Mouse (Mus musculus): Measurements from ENCODE around the gene Exo5. TPM values are rescaled to one million over a fixed set of nuclear protein-coding genes. Genes with fewer than 3 reads are reported as not detected.
A peak's percentile ranks its signal among the peaks of the same experiment; 100 is the strongest.

Gene Exo5
- polyA plus RNA-seq, 1 experiment = 10.9 TPM

GRCm38 (mm10) chr4:120952163-120952562 lies 27.3 kb upstream of the Exo5 start:
- Histone ChIP-seq H3K27ac (ENCODE audit: control insufficient read depth, insufficient read depth, low read depth, low read length) (no peak overlapping the region), H3K4me3 (ENCODE audit: control insufficient read depth, low read depth, low read length) (no peak overlapping the region)
- TF ChIP-seq POLR2A (IDR thresholded peaks at IDR 0.05; ENCODE audit: control insufficient read depth, low read depth, low read length) = no peak
- TF ChIP-seq CTCF (IDR thresholded peaks at IDR 0.05; ENCODE audit: control insufficient read depth, insufficient read depth, insufficient replicate concordance, low read depth, low read length) = no peak

DNA sequence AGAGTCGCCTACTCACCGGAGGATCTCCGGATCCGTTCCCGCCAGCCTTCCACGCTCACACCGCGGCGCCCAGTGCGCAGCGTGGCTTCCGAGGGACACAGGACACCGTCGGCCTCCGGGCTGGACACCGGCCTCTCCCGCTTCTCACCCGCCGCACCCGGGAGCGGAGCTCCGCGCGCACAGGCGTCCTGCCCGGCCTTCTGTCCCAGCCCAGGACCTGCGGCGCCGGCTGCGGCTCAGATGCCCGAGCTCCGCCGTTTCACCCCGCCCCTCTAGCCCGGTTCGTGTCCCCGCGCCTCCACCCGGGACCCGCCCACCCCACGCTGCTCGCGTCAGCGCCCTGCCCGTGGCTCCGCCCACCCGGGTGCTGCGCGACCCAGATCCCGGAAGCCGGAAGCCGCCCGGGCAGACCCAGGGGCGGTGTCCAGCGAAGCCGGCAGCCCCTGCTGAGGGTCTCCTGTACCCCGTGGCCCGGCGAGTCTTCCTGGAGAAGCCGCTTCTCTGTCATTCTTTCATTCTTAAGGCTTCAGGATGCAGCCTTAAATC lies 26.7 kb upstream of the Exo5 start, which contains the start of gene Zfp69:
Gene Zfp69, minus strand, starts transcription at position 272 of the 546 bp plus-strand sequence.
- H3K4me1 ChIP-seq (ENCODE audit: control insufficient read depth, insufficient read depth, low read length) = peaks cover 8% of the 10 kb centered on the region
- H3K4me3 ChIP-seq (ENCODE audit: control insufficient read depth, low read depth, low read length) = peak within 1 kb of the TSS; percentile 97
- no peaks in the 10 kb centered on the region for H3K27me3 ChIP-seq (ENCODE audit: control insufficient read depth, insufficient read depth, low read length)
- peak within 1 kb of the TSS; percentile 86 for H3K27ac ChIP-seq (ENCODE audit: control insufficient read depth, insufficient read depth, low read depth, low read length)
- H3K36me3 ChIP-seq (ENCODE audit: control insufficient read depth, insufficient read depth, low read length) = no peaks in the 10 kb centered on the region
- peak; percentile 85 for TF ChIP-seq POLR2A (IDR thresholded peaks at IDR 0.05; ENCODE audit: control insufficient read depth, low read depth, low read length)
- TF ChIP-seq CTCF (IDR thresholded peaks at IDR 0.05; ENCODE audit: control insufficient read depth, insufficient read depth, insufficient replicate concordance, low read depth, low read length) = no peak

More at GRCm38 (mm10) chr4:120952163-120952562, 27.3 kb upstream of the Exo5 start:
- H3K4me1 ChIP-seq (ENCODE audit: control insufficient read depth, insufficient read depth, low read length) = peaks cover 8% of the 10 kb centered on the region
- no peaks in the 10 kb centered on the region for H3K27me3 ChIP-seq (ENCODE audit: control insufficient read depth, insufficient read depth, low read length)
- no peaks in the 10 kb centered on the region for H3K36me3 ChIP-seq (ENCODE audit: control insufficient read depth, insufficient read depth, low read length)

DNA sequence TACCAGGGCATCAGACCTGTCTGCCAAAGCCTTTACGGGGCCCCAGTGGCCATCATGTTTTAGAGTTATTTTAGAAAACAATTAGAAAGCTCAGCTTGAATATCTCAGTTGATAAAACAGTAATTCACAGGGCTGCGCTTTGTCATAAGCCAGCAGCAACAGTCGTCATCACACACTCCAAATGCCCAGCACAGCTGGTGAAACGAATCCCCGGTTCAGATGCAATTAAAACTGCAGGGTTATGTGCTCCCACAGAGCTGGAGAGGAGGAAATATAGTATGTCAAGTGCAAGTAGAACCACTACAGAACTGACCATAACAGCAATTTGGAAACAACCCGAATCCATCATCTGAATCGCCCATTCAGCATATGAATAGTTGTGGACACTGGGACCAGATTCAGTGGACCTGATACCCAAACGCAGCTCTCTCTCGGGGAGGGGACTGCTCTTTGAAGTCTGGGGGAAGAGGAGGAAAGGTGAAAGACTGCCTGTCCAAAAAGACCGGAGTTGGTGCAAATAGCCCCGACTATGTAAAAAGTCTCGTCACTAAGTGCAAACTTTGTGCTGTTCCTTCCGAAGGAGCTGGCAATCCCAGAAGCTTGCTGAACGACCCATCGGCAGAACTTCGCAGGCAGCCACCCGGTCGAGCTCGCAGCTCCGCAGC lies 26.1 kb upstream of the Exo5 start:
- H3K4me1 ChIP-seq (ENCODE audit: control insufficient read depth, insufficient read depth, low read length) = peaks cover 8% of the 10 kb centered on the region
- peak overlapping the region; percentile 74 for H3K27ac ChIP-seq (ENCODE audit: control insufficient read depth, insufficient read depth, low read depth, low read length)
- H3K36me3 ChIP-seq (ENCODE audit: control insufficient read depth, insufficient read depth, low read length) = no peaks in the 10 kb centered on the region

GRCm38 (mm10) chr4:120948938-120949337 lies 24.1 kb upstream of the Exo5 start:
- no peaks in the 10 kb centered on the region for H3K36me3 ChIP-seq (ENCODE audit: control insufficient read depth, insufficient read depth, low read length)
- H3K27ac ChIP-seq (ENCODE audit: control insufficient read depth, insufficient read depth, low read depth, low read length) = no peak overlapping the region
- H3K4me3 ChIP-seq (ENCODE audit: control insufficient read depth, low read depth, low read length) = no peak overlapping the region
- H3K27me3 ChIP-seq (ENCODE audit: control insufficient read depth, insufficient read depth, low read length) = no peaks in the 10 kb centered on the region
- peaks cover 8% of the 10 kb centered on the region for H3K4me1 ChIP-seq (ENCODE audit: control insufficient read depth, insufficient read depth, low read length)
- TF ChIP-seq CTCF (IDR thresholded peaks at IDR 0.05; ENCODE audit: control insufficient read depth, insufficient read depth, insufficient replicate concordance, low read depth, low read length) (no peak), POLR2A (IDR thresholded peaks at IDR 0.05; ENCODE audit: control insufficient read depth, low read depth, low read length) (no peak)

More for the DNA sequence above, 26.1 kb upstream of the Exo5 start:
- TF ChIP-seq POLR2A (IDR thresholded peaks at IDR 0.05; ENCODE audit: control insufficient read depth, low read depth, low read length) = no peak
- TF ChIP-seq CTCF (IDR thresholded peaks at IDR 0.05; ENCODE audit: control insufficient read depth, insufficient read depth, insufficient replicate concordance, low read depth, low read length) = no peak
- no peaks in the 10 kb centered on the region for H3K27me3 ChIP-seq (ENCODE audit: control insufficient read depth, insufficient read depth, low read length)
- H3K4me3 ChIP-seq (ENCODE audit: control insufficient read depth, low read depth, low read length) = peak overlapping the region; percentile 97

DNA sequence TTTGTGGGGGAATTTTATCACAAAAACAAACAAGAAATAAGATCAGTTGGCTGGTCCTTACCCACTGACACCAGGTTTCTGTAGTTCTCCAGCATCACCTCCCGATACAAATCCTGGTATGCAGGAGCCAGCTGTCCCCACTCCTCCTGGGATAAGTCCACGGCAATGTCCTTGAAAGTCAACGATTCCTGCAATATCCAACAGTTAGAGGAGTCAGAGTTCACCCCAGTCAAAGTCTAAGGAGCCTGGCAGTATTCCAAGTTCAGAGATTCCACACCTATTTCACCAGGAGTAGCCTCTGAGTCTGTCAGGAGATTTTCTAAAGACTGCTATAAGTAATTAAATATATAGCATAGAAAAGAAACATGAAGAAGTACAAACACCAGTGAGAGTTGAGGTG lies 10.2 kb upstream of the Exo5 start:
- Histone ChIP-seq H3K4me3 (ENCODE audit: control insufficient read depth, low read depth, low read length) (no peak overlapping the region), H3K36me3 (ENCODE audit: control insufficient read depth, insufficient read depth, low read length) (no peaks in the 10 kb centered on the region), H3K27me3 (ENCODE audit: control insufficient read depth, insufficient read depth, low read length) (no peaks in the 10 kb centered on the region), H3K4me1 (ENCODE audit: control insufficient read depth, insufficient read depth, low read length) (peaks cover 2% of the 10 kb centered on the region; the same call in 1 of the 2 replicates), H3K27ac (ENCODE audit: control insufficient read depth, insufficient read depth, low read depth, low read length) (no peak overlapping the region)
- TF ChIP-seq CTCF (IDR thresholded peaks at IDR 0.05; ENCODE audit: control insufficient read depth, insufficient read depth, insufficient replicate concordance, low read depth, low read length) (no peak), POLR2A (IDR thresholded peaks at IDR 0.05; ENCODE audit: control insufficient read depth, low read depth, low read length) (no peak)

DNA sequence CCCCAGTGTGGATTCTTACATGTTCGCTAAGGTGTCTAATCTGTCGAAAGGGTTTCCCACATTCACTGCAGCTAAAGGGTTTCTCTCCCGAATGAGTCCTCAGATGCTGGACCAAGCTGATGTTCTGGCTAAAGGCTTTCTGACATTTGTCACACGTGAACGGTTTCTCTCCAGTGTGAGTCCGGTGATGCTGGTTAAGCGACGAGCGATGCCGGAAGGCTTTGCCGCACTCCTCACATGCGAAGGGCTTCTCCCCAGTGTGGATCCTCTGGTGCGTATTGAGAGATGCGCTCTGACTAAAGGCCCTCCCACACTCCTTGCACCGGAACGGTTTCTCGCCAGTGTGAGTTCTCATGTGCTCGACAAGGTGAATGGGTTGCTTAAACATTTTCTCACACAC lies 5.9 kb upstream of the Exo5 start:
- no peaks in the 10 kb centered on the region for H3K36me3 ChIP-seq (ENCODE audit: control insufficient read depth, insufficient read depth, low read length)
- TF ChIP-seq POLR2A (IDR thresholded peaks at IDR 0.05; ENCODE audit: control insufficient read depth, low read depth, low read length) (no peak), CTCF (IDR thresholded peaks at IDR 0.05; ENCODE audit: control insufficient read depth, insufficient read depth, insufficient replicate concordance, low read depth, low read length) (no peak)
- H3K4me1 ChIP-seq (ENCODE audit: control insufficient read depth, insufficient read depth, low read length) = peaks cover 2% of the 10 kb centered on the region; the same call in 1 of the 2 replicates

DNA sequence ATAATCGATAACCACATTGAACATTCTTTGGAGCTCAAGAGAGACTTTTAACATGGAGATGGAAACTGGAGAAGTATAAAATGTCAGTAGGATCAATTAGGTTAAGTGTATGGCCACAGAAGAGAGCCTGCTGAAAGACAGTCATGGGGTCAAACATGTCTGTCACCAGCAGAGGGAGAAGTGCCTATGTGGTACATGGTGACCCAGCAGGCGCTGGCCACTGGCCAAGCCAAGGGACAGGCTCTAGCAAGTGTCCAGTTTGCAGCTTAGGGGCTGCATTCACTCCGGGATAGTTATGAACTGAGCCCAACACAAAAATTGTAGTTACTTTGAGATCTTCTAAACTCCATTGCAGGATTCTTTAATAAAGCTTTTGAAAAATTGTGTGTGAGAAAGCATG lies 3.9 kb upstream of the Exo5 start:
- H3K4me1 ChIP-seq (ENCODE audit: control insufficient read depth, insufficient read depth, low read length) = peaks cover 2% of the 10 kb centered on the region; the same call in 1 of the 2 replicates
- no peaks in the 10 kb centered on the region for H3K27me3 ChIP-seq (ENCODE audit: control insufficient read depth, insufficient read depth, low read length)
- H3K4me3 ChIP-seq (ENCODE audit: control insufficient read depth, low read depth, low read length) = no peak overlapping the region
- no peaks in the 10 kb centered on the region for H3K36me3 ChIP-seq (ENCODE audit: control insufficient read depth, insufficient read depth, low read length)
- no peak overlapping the region for H3K27ac ChIP-seq (ENCODE audit: control insufficient read depth, insufficient read depth, low read depth, low read length)
- TF ChIP-seq CTCF (IDR thresholded peaks at IDR 0.05; ENCODE audit: control insufficient read depth, insufficient read depth, insufficient replicate concordance, low read depth, low read length) = no peak
- no peak for TF ChIP-seq POLR2A (IDR thresholded peaks at IDR 0.05; ENCODE audit: control insufficient read depth, low read depth, low read length)

More for the DNA sequence above, 5.9 kb upstream of the Exo5 start:
- Histone ChIP-seq H3K27ac (ENCODE audit: control insufficient read depth, insufficient read depth, low read depth, low read length) (no peak overlapping the region), H3K27me3 (ENCODE audit: control insufficient read depth, insufficient read depth, low read length) (no peaks in the 10 kb centered on the region), H3K4me3 (ENCODE audit: control insufficient read depth, low read depth, low read length) (no peak overlapping the region; the same call in 1 of the 2 replicates)
